Comparison of ENCODE assay signal across 11 mouse cellular contexts in the genomic region with DNA sequence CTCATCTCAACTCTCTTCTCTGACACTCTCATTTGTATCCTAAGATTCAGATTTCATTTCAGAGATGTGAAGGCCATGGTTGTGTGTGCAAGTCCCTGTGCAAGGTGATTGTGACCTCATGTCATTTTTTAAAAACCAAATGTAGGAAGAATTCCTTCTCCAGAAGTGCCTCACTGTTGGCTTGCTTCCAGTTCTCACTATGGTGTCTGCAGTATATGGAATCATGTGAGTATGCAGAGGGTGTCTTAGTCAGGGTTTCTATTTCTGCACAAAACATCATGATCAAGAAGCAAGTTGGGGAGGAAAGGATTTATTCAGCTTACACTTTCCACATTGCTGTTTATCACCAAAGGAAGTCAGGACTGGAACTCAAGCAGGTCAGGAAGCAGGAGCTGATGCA. TPM values are rescaled to one million over a fixed set of nuclear protein-coding genes. Genes with fewer than 3 reads are reported as not detected.
A peak's percentile ranks its signal among the peaks of the same experiment; 100 is the strongest.
DNase-seq lines count a peak whose midpoint lies in the region; TF ChIP-seq lines count a peak whose summit lies in the region.
"Not testable (repeated sequence)": the region's sequence is repeated elsewhere in the genome, so short reads cannot be mapped to it uniquely, and the experiment has no call there.
"Had no signal": no experiment of that assay in that cellular context is flagged by ENCODE, and none has a peak within 500 bp of the region (broad histone marks: within the 10 kb centered on the region; RNA-seq: fewer than 3 reads in every experiment).

No protein-coding gene starts in this region.

- H3K27ac ChIP-seq in cortical plate, adult 2 months (ENCODE audit: insufficient read depth, low read length) = peak overlapping the region; percentile 58; the same call in 1 of the 2 replicates
- H3K27ac ChIP-seq in left cerebral cortex, adult 2 months = peak overlapping the region; percentile 59; the same call in 1 of the 2 replicates

- intact Hi-C loops in left cerebral cortex, adult 2 months (cut with DNase I) = not testable (repeated sequence)

- not testable (repeated sequence) for H3K4me3 ChIP-seq in cortical plate, adult 2 months (ENCODE audit: insufficient read depth, low read length); left cerebral cortex, adult 2 months

- not testable (repeated sequence) for H3K4me1 ChIP-seq in cortical plate, adult 2 months (ENCODE audit: control insufficient read depth, insufficient read depth, low read length)

- peak; percentile 48 for DNase-seq in NIH3T3 (ENCODE audit: low read depth)
- peak; percentile 51 for DNase-seq in heart, adult 11 months
- not testable (repeated sequence) for DNase-seq in left cerebral cortex, adult 2 months (ENCODE audit: extremely low spot score in 1 of 2, low spot score in 2 of 2)
- DNase-seq in right cerebral cortex, adult 18-20 months = peak; percentile 63
- DNase-seq in telencephalon, adult 2 months (ENCODE audit: low read depth, low spot score) = peak; percentile 57

- TF ChIP-seq POLR2A in cortical plate, adult 2 months (IDR thresholded peaks at IDR 0.05; ENCODE audit: extremely low read depth, insufficient read depth, low read length) = not testable (repeated sequence)

- TF ChIP-seq CTCF in cortical plate, adult 2 months (IDR thresholded peaks at IDR 0.05; ENCODE audit: extremely low read depth, insufficient read depth, low read length); left cerebral cortex, adult 2 months (IDR thresholded peaks at IDR 0.05): not testable (repeated sequence)

RNA-seq across cellular contexts. Expression of gene Slc7a14, which starts 36.9 kb away (rescaled TPM):
- 19.8 and 22.3 TPM in 2 replicates for polyA plus RNA-seq in cortical plate, adult 2 months (2012; rRNA removed)
- total RNA-seq in left cerebral cortex, adult 2 months (2021) = 10 to 100 TPM; 61.3 to 62.1 TPM
- total RNA-seq: CH12.LX; common myeloid progenitor, adult 5-6 weeks; heart, adult 18-20 months had no signal
- polyA plus RNA-seq: erythroblast, embryonic 14.5 days; G1E had no signal
